Mouse (Mus musculus) megakaryocyte progenitor cell, adult 5-6 weeks (primary cell): ENCODE data around the gene Rnf130. TPM values are rescaled to one million over a fixed set of nuclear protein-coding genes. Genes with fewer than 3 reads are reported as not detected.

Source experiments
- ATAC-seq: replicated peaks from 2 replicates; pipeline ENCODE4 v1.8.0; 2016; ENCODE audit warnings: mild to moderate bottlenecking, moderate TSS enrichment, inconsistent platforms; ENCODE audit not compliant: poor library complexity
- total RNA-seq, 2 experiments: library from RNA; stranded (forward) in 1 of 2; stranded (reverse) in 1 of 2; fragments of 157-497, 149-512 nt in 1 of 2; fragments of 200-1000 nt in 1 of 2; gene quantifications; 2 replicates each; pipeline versions ENCODE4 v1.2.3 to v1.2.4; 2015 to 2017

The Rnf130 gene
- 256 and 262 TPM in 2 replicates for total RNA-seq (2015)
- total RNA-seq (2017): 224 and 237 TPM in 2 replicates

DNA sequence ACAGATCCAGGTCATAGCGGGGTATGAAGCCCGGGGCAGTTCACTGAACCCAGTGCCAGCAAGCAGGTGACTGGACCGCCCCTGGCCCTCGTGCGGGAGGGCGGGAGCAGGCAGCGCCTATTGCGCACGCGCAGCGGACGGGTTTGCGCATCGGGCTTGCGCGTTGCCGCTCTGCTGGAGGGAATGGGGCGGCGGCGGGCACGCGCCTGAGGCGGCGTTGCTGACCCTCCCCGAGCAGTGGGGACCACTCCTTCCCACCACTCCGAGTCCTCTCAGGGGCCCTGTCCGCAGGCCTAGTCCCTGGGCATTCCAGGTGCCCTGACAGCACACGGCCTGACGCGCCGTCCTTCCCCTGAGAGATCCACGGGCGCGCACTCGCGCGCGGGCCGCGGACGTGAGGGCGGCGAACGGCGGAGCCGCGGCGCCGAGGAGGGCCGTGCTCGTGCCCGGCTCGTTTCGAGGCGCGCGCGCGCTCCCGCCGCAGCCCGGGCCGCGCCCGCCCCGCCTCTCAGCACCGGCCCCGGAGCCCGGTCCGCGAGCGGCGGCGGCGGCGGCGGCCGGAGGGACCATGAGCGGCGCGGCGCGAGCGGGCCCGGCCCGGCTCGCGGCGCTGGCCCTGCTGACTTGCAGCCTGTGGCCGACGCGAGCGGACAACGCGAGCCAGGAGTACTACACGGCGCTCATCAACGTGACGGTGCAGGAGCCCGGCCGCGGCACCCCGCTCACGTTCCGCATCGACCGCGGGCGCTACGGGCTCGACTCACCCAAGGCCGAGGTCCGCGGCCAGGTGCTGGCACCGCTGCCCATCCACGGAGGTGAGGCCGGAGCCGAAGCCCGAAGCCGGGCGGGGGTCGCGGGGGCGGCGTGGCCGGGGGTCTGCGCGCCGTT, at the start of gene Rnf130:
Gene Rnf130 (plus strand): TSS at position 514 of the 888 bp plus-strand sequence.
- ATAC-seq: peak; percentile 66

GRCm38 (mm10) chr11:49977963-49978568, 47.1 kb upstream of the Rnf130 start:
- no peak for ATAC-seq

DNA sequence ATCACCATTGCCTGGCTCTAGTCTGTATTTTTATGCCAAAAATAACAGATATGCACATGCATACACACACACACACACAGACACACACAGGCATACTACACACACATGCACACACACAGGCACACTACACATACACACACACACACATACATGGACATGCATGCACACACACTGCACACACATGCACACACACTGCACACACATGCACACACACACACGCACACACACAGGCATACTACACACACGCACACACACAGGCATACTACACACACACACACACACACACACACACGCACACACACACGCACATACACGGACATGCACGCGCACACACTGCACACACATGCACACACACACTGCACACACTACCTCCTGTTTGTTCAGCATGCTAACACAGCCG, 46.2 kb upstream of the Rnf130 start:
- ATAC-seq: no peak

- ATAC-seq: peak; percentile 8; the same call in 1 of the 2 replicates
These were observed 44.4 kb upstream of the Rnf130 start for GRCm38 (mm10) chr11:49980681-49981235.

DNA sequence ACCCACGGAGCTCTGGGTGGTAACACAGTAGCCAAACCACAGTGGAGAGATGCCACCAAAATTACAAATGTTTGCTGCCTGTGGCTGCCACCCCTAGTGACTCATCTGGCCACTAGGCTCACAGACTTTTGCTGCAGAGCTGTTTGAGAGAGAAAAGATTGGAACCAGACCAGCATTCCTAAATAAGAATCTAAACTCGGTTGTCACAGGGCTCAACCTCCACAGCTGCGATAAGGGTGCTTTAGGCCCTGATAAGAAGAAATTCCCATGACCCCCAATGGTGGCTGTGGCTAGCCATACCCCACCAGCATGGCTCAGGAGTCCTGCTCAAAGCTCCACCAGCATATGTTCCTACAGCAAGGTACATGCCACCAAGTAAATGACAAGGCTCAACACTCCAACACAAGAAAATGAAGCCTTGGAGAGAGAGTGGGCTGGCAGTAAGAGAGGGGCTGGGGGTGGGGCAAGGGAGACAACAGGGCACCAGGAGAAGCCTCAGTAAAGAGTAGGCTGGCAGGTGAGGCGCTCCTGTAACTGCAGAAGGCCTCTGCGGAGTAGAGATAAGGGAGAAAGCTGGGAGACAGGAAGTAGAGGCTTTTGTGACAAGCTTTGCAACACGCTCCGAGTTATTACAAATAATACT, 43.7 kb upstream of the Rnf130 start:
- peak; percentile 63 for ATAC-seq

DNA sequence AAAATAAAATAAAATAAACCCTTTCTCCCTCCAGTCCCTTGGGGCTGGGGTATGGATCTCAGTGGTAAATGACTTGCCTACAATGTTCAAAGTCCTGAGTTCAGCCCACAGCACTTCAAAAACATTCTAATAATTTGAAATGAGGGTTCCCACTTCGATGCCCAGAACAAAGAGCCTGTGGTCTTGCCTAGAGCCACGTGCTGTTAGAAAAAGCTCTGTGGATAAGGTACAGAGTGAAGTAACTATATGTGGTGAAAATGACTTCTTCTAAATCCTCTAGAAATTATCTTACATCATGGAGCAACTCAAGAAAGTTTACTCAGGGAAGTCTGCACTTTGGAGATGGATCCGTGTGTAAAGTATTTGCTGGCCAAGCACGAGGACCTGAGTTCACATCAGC, 43.1 kb upstream of the Rnf130 start:
- ATAC-seq: no peak

GRCm38 (mm10) chr11:49982881-49983280, 42.3 kb upstream of the Rnf130 start:
- ATAC-seq: no peak

- peak; percentile 35 for ATAC-seq
These were observed 41.1 kb upstream of the Rnf130 start for GRCm38 (mm10) chr11:49983875-49984552.

DNA sequence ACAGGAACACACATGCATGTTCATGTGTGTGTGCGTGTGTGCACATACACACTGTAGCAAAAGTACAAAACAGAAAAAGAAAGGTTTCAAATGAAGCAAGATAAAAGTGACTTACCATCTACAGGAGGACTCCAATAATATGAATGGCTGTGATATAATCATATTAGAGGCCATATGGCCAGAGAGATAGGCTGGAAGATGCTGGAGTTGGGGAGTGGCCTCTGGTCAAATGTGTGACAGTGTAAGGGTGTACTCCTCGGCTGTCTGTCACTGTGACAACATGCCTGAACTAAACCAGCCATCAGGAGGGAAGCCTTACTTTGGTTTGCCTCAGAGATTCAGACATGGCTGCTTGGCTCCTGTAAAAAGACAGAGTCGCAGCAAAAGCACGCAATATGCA, 40.1 kb upstream of the Rnf130 start:
- peak; percentile 42 for ATAC-seq

GRCm38 (mm10) chr11:49986277-49987036, 38.7 kb upstream of the Rnf130 start:
- peak; percentile 49 for ATAC-seq

DNA sequence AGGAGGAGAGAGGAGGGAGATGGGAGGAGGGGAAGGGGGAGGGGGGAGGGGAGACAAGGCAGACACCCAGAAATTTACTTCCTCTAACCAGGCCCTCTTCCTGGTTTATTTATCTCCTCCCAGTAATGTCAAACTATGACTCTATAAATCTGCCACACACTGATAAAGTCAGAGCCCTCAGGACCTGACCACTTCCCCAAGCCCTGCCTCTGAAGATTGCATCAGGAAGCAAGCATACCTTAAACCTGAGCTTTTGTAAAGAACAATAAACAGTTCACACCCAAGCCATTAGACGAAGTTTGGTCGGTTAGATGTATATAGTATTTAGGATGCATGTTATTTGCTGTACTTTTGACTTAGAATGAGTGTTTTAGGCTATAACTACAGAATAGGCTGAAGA, 30.6 kb upstream of the Rnf130 start:
- peak; percentile 86 for ATAC-seq

GRCm38 (mm10) chr11:49996398-49996797, 28.7 kb upstream of the Rnf130 start:
- ATAC-seq: no peak

DNA sequence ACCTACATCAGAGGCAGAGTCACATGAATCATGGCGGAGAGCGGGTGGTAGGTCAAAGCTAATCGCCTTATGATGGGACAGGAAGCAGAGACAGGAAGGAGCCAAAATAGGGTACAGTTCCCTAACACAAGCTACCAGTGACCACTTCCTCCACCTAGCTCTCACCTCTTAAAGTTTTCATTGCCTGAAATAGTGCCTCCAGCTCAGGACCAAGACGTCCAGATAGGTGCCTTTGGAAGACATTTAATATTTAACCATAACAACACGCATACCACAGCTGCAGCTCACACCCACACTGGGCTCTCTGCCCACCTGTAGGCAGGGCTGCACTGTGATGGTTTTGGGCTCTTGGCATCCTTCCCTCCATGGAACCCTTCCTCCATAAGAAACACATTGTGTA, 27.8 kb upstream of the Rnf130 start:
- peak; percentile 66 for ATAC-seq

GRCm38 (mm10) chr11:50002853-50003252, 22.3 kb upstream of the Rnf130 start:
- ATAC-seq: peak; percentile 77

- ATAC-seq: no peak
These were observed 17.4 kb upstream of the Rnf130 start for GRCm38 (mm10) chr11:50007776-50008175.

DNA sequence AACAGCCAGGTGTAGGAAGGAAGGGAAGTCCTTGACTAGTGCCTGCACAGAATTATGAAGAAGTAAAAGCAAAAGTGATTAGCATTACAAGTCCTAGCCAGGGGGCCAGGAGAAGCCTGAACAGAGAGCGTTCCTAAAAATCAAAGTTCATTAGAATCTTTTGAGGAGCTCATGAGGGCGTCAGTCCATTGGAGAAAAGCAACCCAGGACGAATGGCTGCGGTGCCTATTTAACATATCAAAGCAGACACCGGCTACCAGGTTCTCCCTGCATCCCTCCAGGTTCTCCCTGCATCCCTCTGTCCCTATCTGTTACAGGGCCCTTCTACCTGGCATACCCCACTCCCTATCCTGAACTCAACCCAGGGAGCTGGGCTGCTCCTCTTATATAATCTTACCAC, 16.9 kb upstream of the Rnf130 start:
- no peak for ATAC-seq

- ATAC-seq: no peak
These were observed 12.1 kb upstream of the Rnf130 start for GRCm38 (mm10) chr11:50013016-50013415.

GRCm38 (mm10) chr11:50016503-50016902, 8.6 kb upstream of the Rnf130 start:
- ATAC-seq: no peak

GRCm38 (mm10) chr11:50017511-50017910, 7.6 kb upstream of the Rnf130 start:
- ATAC-seq: no peak

GRCm38 (mm10) chr11:50018848-50019247, 6.3 kb upstream of the Rnf130 start:
- peak; percentile 89 for ATAC-seq
